Comparison of ENCODE assay signal across 9 mouse cellular contexts in the genomic region with DNA sequence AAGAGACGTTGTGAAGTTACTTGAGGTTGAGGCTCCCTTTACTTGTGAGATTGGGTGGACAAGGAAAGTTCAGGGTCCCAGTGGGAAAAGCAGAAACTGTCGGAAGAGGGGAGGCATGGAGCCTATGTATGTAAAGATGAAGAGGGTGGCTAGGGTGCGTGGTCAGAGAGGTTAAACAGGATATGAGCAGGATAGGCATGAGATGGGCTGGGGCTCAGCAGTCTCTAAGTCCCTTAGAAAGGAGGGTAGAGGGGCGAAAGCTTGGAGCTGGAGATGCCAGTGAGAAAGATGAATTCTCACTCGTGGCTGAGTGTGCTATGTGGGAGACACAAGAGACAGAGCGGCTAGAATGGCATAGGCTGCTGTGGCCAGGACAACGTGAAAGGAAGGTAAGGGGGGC. TPM values are rescaled to one million over a fixed set of nuclear protein-coding genes. Genes with fewer than 3 reads are reported as not detected.
DNase-seq lines count a peak whose midpoint lies in the region; ATAC-seq and TF ChIP-seq lines count a peak whose summit lies in the region.
"Had no signal": no experiment of that assay in that cellular context is flagged by ENCODE, and none has a peak within 500 bp of the region (broad histone marks: within the 10 kb centered on the region; RNA-seq: fewer than 3 reads in every experiment).

Gene B830017H08Rik, plus strand, starts transcription at position 301 of the 400 bp plus-strand sequence.

- TF ChIP-seq EP300 in heart, adult 2 months (IDR thresholded peaks at IDR 0.05; ENCODE audit: insufficient read depth, low read depth, low read length): no peak
- TF ChIP-seq EP300 in liver, embryonic 14.5 days (IDR thresholded peaks at IDR 0.05; ENCODE audit: low read depth): no peak

- no peak for TF ChIP-seq CTCF in heart, adult 2 months (IDR thresholded peaks at IDR 0.05)
- TF ChIP-seq CTCF in thymus, adult 2 months (IDR thresholded peaks at IDR 0.05; ENCODE audit: borderline replicate concordance, control insufficient read depth, extremely low read depth, insufficient read depth, low read length, poor library complexity): no peak
- no peak for TF ChIP-seq CTCF in liver, embryonic 14.5 days (IDR thresholded peaks at IDR 0.05; ENCODE audit: low read depth)

- no peaks in the 10 kb centered on the region for H3K36me3 ChIP-seq in heart, adult 2 months (ENCODE audit: control insufficient read depth, insufficient read depth, low read length)
- H3K36me3 ChIP-seq in thymus, adult 2 months (ENCODE audit: control insufficient read depth, insufficient read depth, low read length): no peaks in the 10 kb centered on the region
- H3K36me3 ChIP-seq in liver, embryonic 14.5 days (replicated peaks; ENCODE audit: control insufficient read depth, insufficient read depth, low read depth): no peaks in the 10 kb centered on the region

- H3K27ac ChIP-seq in heart, adult 2 months: no peak within 1 kb of the TSS
- H3K27ac ChIP-seq in thymus, adult 2 months (ENCODE audit: control insufficient read depth, insufficient read depth, low read length): no peak within 1 kb of the TSS
- no peak within 1 kb of the TSS for H3K27ac ChIP-seq in liver, embryonic 14.5 days

- H3K79me2 ChIP-seq in heart, adult 2 months (replicated peaks; ENCODE audit: control insufficient read depth, insufficient read depth, low read length): no peaks in the 10 kb centered on the region

- no peak for DNase-seq in heart, adult 2 months
- DNase-seq in heart, postnatal 4 days: no peak
- DNase-seq in thymus, adult 2 months: no peak
- no peak for DNase-seq in thymus, adult 18-20 months
- DNase-seq in liver, embryonic 14.5 days (ENCODE audit: low read depth in 3 of 3, low spot score in 3 of 3): no peak
- DNase-seq in urinary bladder, postnatal 14 days (ENCODE audit: low spot score): no peak
- no peak for DNase-seq in cerebellum, adult 9-10 months
- DNase-seq in natural killer cell, adult 2 months (ENCODE audit: low spot score in 2 of 2): no peak

- no peak for ATAC-seq in liver, embryonic 14.5 days (ENCODE audit: insufficient read depth)

- H3K9ac ChIP-seq in heart, adult 2 months (ENCODE audit: low read depth, low read length): no peak within 1 kb of the TSS
- no peak within 1 kb of the TSS for H3K9ac ChIP-seq in liver, embryonic 14.5 days (replicated peaks)

- H3K4me2 ChIP-seq in liver, embryonic 14.5 days (ENCODE audit: low read depth): peak within 1 kb of the TSS; percentile 37

- no peak for TF ChIP-seq POLR2A in heart, adult 2 months (IDR thresholded peaks at IDR 0.05; ENCODE audit: insufficient read depth, low read depth, low read length)
- TF ChIP-seq POLR2A in thymus, adult 2 months (IDR thresholded peaks at IDR 0.05; ENCODE audit: control insufficient read depth, extremely low read depth, insufficient read depth, low read length, poor library complexity): no peak

- intact Hi-C loops in heart, adult 2 months (cut with DNase I): no loop called here

- peaks cover 12% of the 10 kb centered on the region for H3K27me3 ChIP-seq in heart, adult 2 months (ENCODE audit: control insufficient read depth, insufficient read depth, low read length)
- H3K27me3 ChIP-seq in thymus, adult 2 months (ENCODE audit: control insufficient read depth, insufficient read depth, low read length): peaks cover 17% of the 10 kb centered on the region
- peaks cover 62% of the 10 kb centered on the region for H3K27me3 ChIP-seq in liver, embryonic 14.5 days (ENCODE audit: control insufficient read depth, insufficient read depth, low read length)

- H3K4me1 ChIP-seq in heart, adult 2 months (ENCODE audit: control insufficient read depth, insufficient read depth, low read length): no peaks in the 10 kb centered on the region
- H3K4me1 ChIP-seq in thymus, adult 2 months (replicated peaks; ENCODE audit: control insufficient read depth, insufficient read depth, low read length): 0 out of 2 replicates have a peak, but pooled peaks cover 5% of the 10 kb centered on the region
- no peaks in the 10 kb centered on the region for H3K4me1 ChIP-seq in liver, embryonic 14.5 days (replicated peaks; ENCODE audit: control insufficient read depth in 2 of 2, insufficient read depth in 2 of 2, low read length in 1 of 2)

- peak within 1 kb of the TSS; percentile 40 for H3K4me3 ChIP-seq in heart, adult 2 months
- H3K4me3 ChIP-seq in thymus, adult 2 months (ENCODE audit: control insufficient read depth, insufficient read depth, low read length): peak within 1 kb of the TSS; percentile 8; the same call in 1 of the 2 replicates
- peak within 1 kb of the TSS; percentile 3 to 36; a peak in 3 of 4 replicates for H3K4me3 ChIP-seq in liver, embryonic 14.5 days (ENCODE audit: insufficient read depth in 1 of 2, low read depth in 2 of 2, low read length in 2 of 2)

- no peaks in the 10 kb centered on the region for H3K9me3 ChIP-seq in liver, embryonic 14.5 days (ENCODE audit: control insufficient read depth, low read length)

- 32% methylated on average over 7 of the region's 7 CpGs for WGBS in heart, adult 2 months
- 43% methylated on average over 7 of the region's 7 CpGs for WGBS in thymus, adult 2 months
- 23% methylated on average over 7 of the region's 7 CpGs for WGBS in liver, embryonic 14.5 days (ENCODE audit: insufficient replicate concordance)

RNA-seq across cellular contexts. Expression of gene B830017H08Rik, which starts in this region (rescaled TPM):
- total RNA-seq in heart, adult 2 months (2021): not detected
- polyA plus RNA-seq in heart, adult 2 months (2012; rRNA removed): not detected in 2 replicates
- total RNA-seq in heart, postnatal 4 days (2021): not detected
- not detected in 2 replicates for polyA plus RNA-seq in thymus, adult 2 months (2012; rRNA removed)
- not detected in 2 replicates for polyA plus RNA-seq in liver, embryonic 14.5 days (2012; rRNA removed)
- polyA plus RNA-seq in liver, embryonic 14.5 days (2014; fragmentation: Nextera tagmentation; extraction: Ambion mirVana): not detected in 2 replicates
- total RNA-seq: hematopoietic stem cell, adult 5-6 weeks had no signal
